Mouse (Mus musculus): ENCODE measurements around the gene Grik4.

- TF ChIP-seq MAFK (IDR thresholded peaks at IDR 0.05; ENCODE audit: insufficient read depth, low read depth, low read length): no peak
- no peak for TF ChIP-seq HCFC1 (IDR thresholded peaks at IDR 0.05; ENCODE audit: borderline replicate concordance, insufficient read depth, low read length)
- TF ChIP-seq CHD2 (IDR thresholded peaks at IDR 0.05; ENCODE audit: low read depth, low read length): no peak
Measured at GRCm38 (mm10) chr9:42728472-42728871, 215.8 kb downstream of the Grik4 start.
